Mouse (Mus musculus) bone marrow macrophage, adult 2 months (primary cell): Measurements from ENCODE around the gene Gcm2.

Experiments
- CTCF ChIP-seq: IDR thresholded peaks from 2 replicates; pipeline ENCODE4 v1.5.1; 2012; ENCODE audit warnings: low read depth, mild to moderate bottlenecking, low read length, moderate library complexity
- POLR2A ChIP-seq: IDR thresholded peaks from 2 replicates; pipeline ENCODE4 v1.6.1; 2012; ENCODE audit warnings: mild to moderate bottlenecking, low read depth, low read length, borderline replicate concordance

GRCm38 (mm10) chr13:41088746-41089145, 22.1 kb downstream of the Gcm2 start:
- TF ChIP-seq POLR2A (no peak), CTCF (no peak)
